Mouse (Mus musculus) MEL (cell line): ENCODE results near the gene Nptn. TPM values are rescaled to one million over a fixed set of nuclear protein-coding genes. Genes with fewer than 3 reads are reported as not detected.

Experiments
- DNase-seq: peaks from one replicate; pipeline ENCODE4 v3.0.0; 2011; ENCODE audit warnings: low read depth, low spot score
- H3K27ac ChIP-seq: 2 replicates; pipeline ENCODE4 v1.5.1; 2012; ENCODE audit warnings: low read depth, mild to moderate bottlenecking, control low read depth, low read length, moderate library complexity; ENCODE audit not compliant: control insufficient read depth
- H3K27me3 ChIP-seq, 2 experiments: fragments of 150-350 bp in 1 of 2; sonication (generic) in 1 of 2; 2 replicates each; pipeline ENCODE4 v1.6.1; 2012; ENCODE audit warnings: low read length in 2 of 2, mild to moderate bottlenecking in 2 of 2, improper control_type of control experiment in 1 of 2, moderate library complexity in 1 of 2; ENCODE audit not compliant: insufficient read depth in 2 of 2, control insufficient read depth in 1 of 2
- H3K36me3 ChIP-seq, 2 experiments: 2 replicates each; pipeline ENCODE4 v1.6.1; 2012 to 2014; ENCODE audit warnings: low read length in 2 of 2, improper control_type of control experiment in 1 of 2, inconsistent platforms in 1 of 2, mild to moderate bottlenecking in 1 of 2; ENCODE audit not compliant: insufficient read depth in 2 of 2, control insufficient read depth in 1 of 2
- H3K4me1 ChIP-seq, 2 experiments: fragments of 150-350 bp in 1 of 2; sonication (generic) in 1 of 2; 2 replicates each; pipeline ENCODE4 v1.6.1; 2012; ENCODE audit warnings: low read length in 2 of 2, improper control_type of control experiment in 1 of 2, mild to moderate bottlenecking in 1 of 2; ENCODE audit not compliant: insufficient read depth in 2 of 2, control insufficient read depth in 1 of 2
- H3K4me3 ChIP-seq, 2 experiments: fragments of 150-350 bp in 1 of 2; sonication (generic) in 1 of 2; 2 replicates each; pipeline ENCODE4 v1.5.1; 2012; ENCODE audit warnings: low read depth in 2 of 2, low read length in 2 of 2, mild to moderate bottlenecking in 2 of 2, moderate library complexity in 2 of 2, control low read depth in 1 of 2, improper control_type of control experiment in 1 of 2; ENCODE audit not compliant: control insufficient read depth in 1 of 2, insufficient read depth in 1 of 2
- H3K79me2 ChIP-seq: 2 replicates; pipeline ENCODE4 v1.6.1; 2012; ENCODE audit warnings: mild to moderate bottlenecking, low read length, moderate library complexity; ENCODE audit not compliant: control insufficient read depth, poor library complexity, insufficient read depth
- H3K9ac ChIP-seq: 2 replicates; pipeline ENCODE4 v1.6.1; 2012; ENCODE audit warnings: low read depth, mild to moderate bottlenecking, control low read depth, low read length, moderate library complexity; ENCODE audit not compliant: control insufficient read depth, poor library complexity, severe bottlenecking
- H3K9me3 ChIP-seq: fragments of 150-350 bp; sonication (generic); replicated peaks from 2 replicates; pipeline ENCODE4 v1.6.1; 2012; ENCODE audit warnings: mild to moderate bottlenecking, low read length, improper control_type of control experiment, moderate library complexity; ENCODE audit not compliant: insufficient read depth
- CHD2 ChIP-seq: IDR thresholded peaks from 2 replicates; pipeline ENCODE4 v1.6.1; 2011; ENCODE audit warnings: low read length, improper control_type of control experiment
- CTCF ChIP-seq, 3 experiments: IDR thresholded peaks in 2 of 3; conservative IDR thresholded peaks in 1 of 3; 2 replicates each; pipeline ENCODE4 v1.5.1; 2011 to 2012; ENCODE audit warnings: low read length in 3 of 3, low read depth in 2 of 3, mild to moderate bottlenecking in 2 of 3, improper control_type of control experiment in 1 of 3, inconsistent platforms in 1 of 3, mixed read lengths in 1 of 3, moderate library complexity in 1 of 3; ENCODE audit not compliant: control insufficient read depth in 1 of 3, insufficient read depth in 1 of 3, poor library complexity in 1 of 3, severe bottlenecking in 1 of 3
- ETS1 ChIP-seq: IDR thresholded peaks from 2 replicates; pipeline ENCODE4 v1.6.1; 2012; ENCODE audit warnings: low read depth, mild to moderate bottlenecking, inconsistent platforms, low read length, improper control_type of control experiment, moderate library complexity
- GABPA ChIP-seq: IDR thresholded peaks from 2 replicates; pipeline ENCODE4 v1.6.1; 2012; ENCODE audit warnings: low read depth, mild to moderate bottlenecking, inconsistent platforms, low read length, improper control_type of control experiment, moderate library complexity
- MAFK ChIP-seq: IDR thresholded peaks from 2 replicates; pipeline ENCODE4 v1.6.1; 2011; ENCODE audit warnings: low read depth, mild to moderate bottlenecking, low read length, improper control_type of control experiment, borderline replicate concordance
- MAX ChIP-seq: IDR thresholded peaks from 2 replicates; pipeline ENCODE4 v1.6.1; 2011; ENCODE audit warnings: low read length, improper control_type of control experiment
- MAZ ChIP-seq: IDR thresholded peaks from 2 replicates; pipeline ENCODE4 v1.6.1; 2012; ENCODE audit warnings: low read depth, mild to moderate bottlenecking, inconsistent platforms, low read length, improper control_type of control experiment
- MEF2A ChIP-seq: IDR thresholded peaks from 2 replicates; pipeline ENCODE4 v1.6.1; 2014; ENCODE audit warnings: low read depth, mild to moderate bottlenecking, inconsistent platforms, low read length, improper control_type of control experiment; ENCODE audit not compliant: poor library complexity, insufficient replicate concordance, severe bottlenecking; ENCODE audit errors: extremely low read depth
- MXI1 ChIP-seq: IDR thresholded peaks from 2 replicates; pipeline ENCODE4 v1.6.1; 2011; ENCODE audit warnings: mild to moderate bottlenecking, low read depth, low read length, improper control_type of control experiment
- MYC ChIP-seq: IDR thresholded peaks from 2 replicates; pipeline ENCODE4 v1.6.1; 2011; ENCODE audit warnings: low read depth, mild to moderate bottlenecking, low read length, improper control_type of control experiment, moderate library complexity
- NRF1 ChIP-seq: IDR thresholded peaks from 2 replicates; pipeline ENCODE4 v1.6.1; 2014; ENCODE audit warnings: low read depth, mild to moderate bottlenecking, inconsistent platforms, low read length, improper control_type of control experiment, moderate library complexity; ENCODE audit not compliant: poor library complexity, insufficient read depth, severe bottlenecking
- POLR2A ChIP-seq, 2 experiments: IDR thresholded peaks; 2 replicates each; pipeline ENCODE4 v1.6.1; 2011 to 2012; ENCODE audit warnings: low read length in 2 of 2, mild to moderate bottlenecking in 2 of 2, control low read depth in 1 of 2, improper control_type of control experiment in 1 of 2, low read depth in 1 of 2, moderate library complexity in 1 of 2; ENCODE audit not compliant: control insufficient read depth in 1 of 2, insufficient read depth in 1 of 2, poor library complexity in 1 of 2
- RAD21 ChIP-seq: IDR thresholded peaks from 2 replicates; pipeline ENCODE4 v1.6.1; 2011; ENCODE audit warnings: mild to moderate bottlenecking, low read depth, low read length, improper control_type of control experiment
- TAL1 ChIP-seq: IDR thresholded peaks from 2 replicates; pipeline ENCODE4 v1.6.1; 2012; ENCODE audit warnings: mild to moderate bottlenecking, inconsistent platforms, low read length, moderate library complexity, mixed read lengths
- TBP ChIP-seq: IDR thresholded peaks from 2 replicates; pipeline ENCODE4 v1.8.0; 2011; ENCODE audit warnings: low read depth, low read length, improper control_type of control experiment
- UBTF ChIP-seq: IDR thresholded peaks from 2 replicates; pipeline ENCODE4 v1.6.1; 2012; ENCODE audit warnings: low read depth, mild to moderate bottlenecking, inconsistent platforms, low read length, improper control_type of control experiment, moderate library complexity, borderline replicate concordance; ENCODE audit not compliant: insufficient read depth
- USF1 ChIP-seq: IDR thresholded peaks from 2 replicates; pipeline ENCODE4 v1.6.1; 2014; ENCODE audit warnings: low read depth, mild to moderate bottlenecking, inconsistent platforms, low read length, improper control_type of control experiment, moderate library complexity
- USF2 ChIP-seq, 2 experiments: IDR thresholded peaks; 2 replicates each; pipeline ENCODE4 v1.6.1; 2011 to 2012; ENCODE audit warnings: improper control_type of control experiment in 2 of 2, low read length in 2 of 2, borderline replicate concordance in 1 of 2, inconsistent platforms in 1 of 2, low read depth in 1 of 2, mild to moderate bottlenecking in 1 of 2; ENCODE audit not compliant: insufficient read depth in 1 of 2
- ZMIZ1 ChIP-seq: IDR thresholded peaks from 2 replicates; pipeline ENCODE4 v1.6.1; 2012; ENCODE audit warnings: low read depth, mild to moderate bottlenecking, inconsistent platforms, low read length, improper control_type of control experiment, moderate library complexity
- ZNF384 ChIP-seq: IDR thresholded peaks from 2 replicates; pipeline ENCODE4 v1.6.1; 2012; ENCODE audit warnings: low read depth, mild to moderate bottlenecking, inconsistent platforms, low read length, improper control_type of control experiment
- polyA plus RNA-seq, 2 experiments: library from polyadenylated mRNA; stranded (reverse) in 1 of 2; unstranded in 1 of 2; fragments of >175 nt in 1 of 2; fragments of >200 nt in 1 of 2; gene quantifications; 2 replicates each; pipeline versions ENCODE4 v1.2.1 to v1.2.4; 2012; ENCODE audit warnings: low replicate concordance in 2 of 2, low read depth in 1 of 2; ENCODE audit not compliant: insufficient read length in 2 of 2, insufficient read depth in 1 of 2, missing spikeins in 1 of 2
- total RNA-seq: library from RNA; depleted of rRNA; stranded (reverse); fragments of 300-350 nt; gene quantifications from 2 replicates; pipeline ENCODE4 v1.2.3, GENCODE M21; 2012

Gene Nptn
- total and polyA plus RNA-seq, 3 experiments, result 71.4 to 199 TPM; not detected in 1

DNA sequence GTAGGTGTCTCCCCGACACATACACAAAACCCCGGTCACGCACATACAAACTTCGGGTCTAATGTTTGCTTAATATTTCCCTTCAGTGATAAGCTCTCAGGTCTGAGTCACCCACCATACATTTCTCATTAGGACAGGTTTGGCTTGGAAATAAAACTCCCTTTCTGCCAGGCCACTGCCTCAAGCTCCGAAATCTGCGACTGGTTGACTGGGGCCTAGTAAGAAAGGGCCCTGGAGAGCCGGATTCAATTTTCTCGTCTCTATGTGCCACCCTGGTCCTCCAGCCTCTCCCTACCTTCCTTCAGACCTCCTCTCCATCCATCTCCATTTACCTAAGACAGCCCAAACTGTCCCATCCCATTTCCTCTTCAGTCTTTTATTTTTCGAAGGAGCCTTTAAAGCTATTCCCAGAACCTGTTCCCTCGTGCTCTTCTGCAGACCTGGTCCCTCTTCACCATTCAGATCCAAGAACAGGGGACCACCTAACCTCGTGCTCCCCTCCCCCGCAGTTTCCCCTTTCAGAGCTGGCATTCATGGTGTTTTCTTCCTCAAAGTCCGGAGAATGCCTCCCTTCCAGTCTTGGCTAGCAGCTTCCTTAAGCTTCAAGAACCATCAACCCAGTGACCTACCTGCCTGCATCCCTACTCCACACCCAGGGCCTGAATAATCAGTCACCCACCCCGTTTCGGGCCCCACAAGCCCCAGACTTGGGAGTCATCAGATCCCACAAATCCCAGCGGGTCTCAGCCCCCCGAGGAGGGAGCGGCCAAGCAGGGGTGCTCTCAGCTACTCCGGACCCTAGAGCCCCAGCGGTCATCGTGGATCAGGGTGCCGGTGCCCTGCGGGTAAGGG lies 27.8 kb upstream of the Nptn start:
- Histone ChIP-seq H3K27me3 (no peaks in the 10 kb centered on the region), H3K27ac (no peak overlapping the region), H3K79me2 (no peaks in the 10 kb centered on the region), H3K4me3 (peak overlapping the region; percentile 61 to 70), H3K9me3 (no peaks in the 10 kb centered on the region), H3K9ac (peak overlapping the region; percentile 63), H3K4me1 (peaks cover 11 to 30% of the 10 kb centered on the region in 2 experiments), H3K36me3 (peaks cover 0 to 26% of the 10 kb centered on the region in 2 experiments; a peak in 2 of 4 replicates)
- no peak for DNase-seq
- TF ChIP-seq ETS1 (no peak), ZNF384 (no peak), CTCF (IDR thresholded peaks at IDR 0.05 in 2 of 3, conservative IDR thresholded peaks at IDR 0.05 in 1 of 3; ENCODE audit: control insufficient read depth in 1 of 3, insufficient read depth in 1 of 3, low read depth in 2 of 3, low read length in 3 of 3, poor library complexity in 1 of 3, severe bottlenecking in 1 of 3) (no peak), RAD21 (no peak), MXI1 (no peak), POLR2A (IDR thresholded peaks at IDR 0.05; ENCODE audit: control insufficient read depth in 1 of 2, insufficient read depth in 1 of 2, low read depth in 1 of 2, low read length in 2 of 2, poor library complexity in 1 of 2) (no peak), USF1 (no peak), MAX (no peak), GABPA (no peak), USF2 (IDR thresholded peaks at IDR 0.05; ENCODE audit: borderline replicate concordance in 1 of 2, insufficient read depth in 1 of 2, low read depth in 1 of 2, low read length in 2 of 2) (no peak), NRF1 (no peak), TBP (no peak), CHD2 (no peak)

DNA sequence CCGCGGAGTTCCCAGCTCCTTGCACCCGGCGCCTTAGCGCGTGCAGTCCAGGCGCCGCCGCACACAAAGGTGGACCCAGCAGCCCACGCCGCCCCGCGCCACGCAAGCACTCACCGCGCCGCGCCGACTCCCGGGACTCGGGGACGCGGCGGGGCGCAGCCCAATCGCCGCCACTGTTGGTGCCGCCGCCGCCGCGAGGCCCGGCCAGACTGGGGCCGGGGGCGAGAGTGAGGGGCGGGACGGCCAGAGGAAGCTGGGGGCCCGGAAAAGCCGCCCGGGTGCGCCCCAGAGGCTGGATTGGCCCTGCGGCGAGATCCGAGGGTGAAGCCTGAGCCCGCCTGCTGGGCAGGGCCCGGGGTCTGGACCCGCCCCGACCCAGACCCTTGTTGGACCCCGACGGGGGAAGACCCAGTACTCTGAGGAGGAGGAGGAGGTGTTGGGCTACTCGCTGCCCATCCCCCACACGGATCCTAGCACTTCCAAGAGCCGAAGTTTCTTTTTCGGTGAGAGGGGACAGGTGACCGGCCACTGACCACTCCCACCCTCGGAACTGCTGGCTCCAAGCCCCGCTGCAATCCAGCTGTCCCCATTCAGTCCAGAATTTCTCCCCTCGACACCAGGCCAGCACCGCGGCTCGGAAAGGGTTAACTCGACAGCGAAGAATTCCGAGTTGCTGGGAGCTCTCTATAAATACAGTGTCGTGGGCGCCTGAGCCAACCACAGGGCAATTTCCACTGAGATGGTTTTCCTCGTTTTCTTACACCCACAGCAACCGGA lies 26.9 kb upstream of the Nptn start, which contains the start of gene Cd276:
Gene Cd276, minus strand, starts transcription at position 530 of the 777 bp plus-strand sequence.
- Histone ChIP-seq H3K9me3 (no peaks in the 10 kb centered on the region), H3K27ac (no peak within 1 kb of the TSS)
- TF ChIP-seq ZMIZ1 (no peak), MYC (no peak), UBTF (no peak), MXI1 (0 out of 2 replicates have a peak, but pooled peaks have one; percentile 37), TAL1 (no peak), MAFK (no peak), MEF2A (no peak), MAZ (no peak)
- TF ChIP-seq, all 39 proteins: peak for 1
- H3K79me2 ChIP-seq, result no peaks in the 10 kb centered on the region
- peak within 1 kb of the TSS; percentile 63 for H3K9ac ChIP-seq
- no peak for DNase-seq
- no peaks in the 10 kb centered on the region for H3K27me3 ChIP-seq
- H3K36me3 ChIP-seq, result peaks cover 0 to 26% of the 10 kb centered on the region in 2 experiments; a peak in 2 of 4 replicates
- H3K4me1 ChIP-seq, result peaks cover 11 to 30% of the 10 kb centered on the region in 2 experiments
- peak within 1 kb of the TSS; percentile 61 to 70 for H3K4me3 ChIP-seq
